Mouse (Mus musculus): ENCODE measurements around the gene Plg. TPM values are rescaled to one million over a fixed set of nuclear protein-coding genes. Genes with fewer than 3 reads are reported as not detected.

Plg gene
- polyA plus RNA-seq, 1 experiment from 2014 or later, result 0.20 TPM

GRCm38 (mm10) chr17:12381579-12381978 lies 3.2 kb downstream of the Plg start:
- ATAC-seq (ENCODE audit: low FRiP score) (no peak), DNase-seq (ENCODE audit: low spot score) (no peak)
- Histone ChIP-seq H3K4me3 (replicated peaks; ENCODE audit: low read length) (no peak overlapping the region), H3K4me1 (replicated peaks; ENCODE audit: control insufficient read depth, insufficient read depth, low read length) (no peaks in the 10 kb centered on the region), H3K9me3 (ENCODE audit: control insufficient read depth, low read length) (no peaks in the 10 kb centered on the region), H3K27me3 (ENCODE audit: control insufficient read depth, insufficient read depth, low read length) (no peaks in the 10 kb centered on the region), H3K4me2 (replicated peaks) (no peak overlapping the region), H3K36me3 (replicated peaks; ENCODE audit: control insufficient read depth, insufficient read depth) (no peaks in the 10 kb centered on the region), H3K9ac (no peak overlapping the region), H3K27ac (no peak overlapping the region)
- 94% methylated on average over 2 of the region's 2 CpGs for WGBS

DNA sequence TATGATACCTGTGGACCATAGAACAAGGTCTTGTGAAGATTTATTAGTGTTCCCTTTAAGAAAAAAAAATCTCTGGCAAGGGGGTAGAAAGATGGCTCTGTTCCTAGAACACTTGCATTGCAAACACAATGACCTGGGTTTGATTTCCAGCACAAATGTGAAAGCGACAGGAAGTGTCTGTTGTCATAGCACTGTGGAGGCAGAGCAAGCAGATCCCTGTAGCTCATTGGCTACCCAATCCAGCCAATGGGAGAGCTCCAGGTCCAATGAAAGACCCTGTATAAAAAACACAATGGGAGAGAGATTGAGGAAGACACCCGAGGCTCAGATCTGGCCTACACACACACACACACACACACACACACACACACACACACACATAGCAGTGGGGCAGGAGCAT lies 4.1 kb downstream of the Plg start:
- Histone ChIP-seq H3K9me3 (ENCODE audit: control insufficient read depth, low read length) (no peaks in the 10 kb centered on the region), H3K27me3 (ENCODE audit: control insufficient read depth, insufficient read depth, low read length) (no peaks in the 10 kb centered on the region), H3K4me1 (replicated peaks; ENCODE audit: control insufficient read depth, insufficient read depth, low read length) (no peaks in the 10 kb centered on the region), H3K4me3 (replicated peaks; ENCODE audit: low read length) (no peak overlapping the region), H3K9ac (no peak overlapping the region), H3K27ac (no peak overlapping the region), H3K36me3 (replicated peaks; ENCODE audit: control insufficient read depth, insufficient read depth) (no peaks in the 10 kb centered on the region), H3K4me2 (replicated peaks) (no peak overlapping the region)
- ATAC-seq (ENCODE audit: low FRiP score) (peak; percentile 85), DNase-seq (ENCODE audit: low spot score) (peak; percentile 27)
- WGBS, result 17% methylated on average over 2 of the region's 2 CpGs

- Histone ChIP-seq H3K4me1 (replicated peaks; ENCODE audit: control insufficient read depth, insufficient read depth, low read length) (no peaks in the 10 kb centered on the region), H3K36me3 (replicated peaks; ENCODE audit: control insufficient read depth, insufficient read depth) (no peaks in the 10 kb centered on the region), H3K27ac (no peak overlapping the region), H3K9ac (no peak overlapping the region), H3K9me3 (ENCODE audit: control insufficient read depth, low read length) (no peaks in the 10 kb centered on the region), H3K4me3 (replicated peaks; ENCODE audit: low read length) (no peak overlapping the region), H3K4me2 (replicated peaks) (no peak overlapping the region), H3K27me3 (ENCODE audit: control insufficient read depth, insufficient read depth, low read length) (no peaks in the 10 kb centered on the region)
- DNase-seq (ENCODE audit: low spot score), result no peak
- 68% methylated on average over 8 of the region's 8 CpGs for WGBS
- no peak for ATAC-seq (ENCODE audit: low FRiP score)
These were observed 6.8 kb downstream of the Plg start for GRCm38 (mm10) chr17:12385049-12385794.

DNA sequence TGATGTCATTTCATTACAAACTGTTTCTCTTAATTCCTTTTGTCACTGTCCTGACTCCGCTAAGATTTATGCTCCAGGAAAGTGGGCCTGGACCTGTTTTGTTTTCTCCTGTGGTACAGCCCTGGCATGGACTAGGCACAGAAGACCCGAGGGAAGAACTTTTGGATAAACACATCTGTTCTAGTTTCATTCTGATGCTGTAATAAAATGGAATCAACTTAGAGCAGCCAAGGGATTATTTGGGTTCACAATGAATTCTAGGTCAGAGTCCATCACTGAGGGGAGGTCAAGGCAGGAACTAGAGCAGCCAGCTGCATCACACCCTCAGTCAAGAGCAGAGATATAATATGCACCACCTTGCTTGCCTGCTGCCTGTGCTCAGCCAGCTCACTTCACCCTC lies 9.4 kb downstream of the Plg start:
- 89% methylated on average over 2 of the region's 2 CpGs for WGBS
- H3K9ac ChIP-seq, result no peak overlapping the region
- H3K27me3 ChIP-seq (ENCODE audit: control insufficient read depth, insufficient read depth, low read length), result no peaks in the 10 kb centered on the region
- H3K36me3 ChIP-seq (replicated peaks; ENCODE audit: control insufficient read depth, insufficient read depth), result no peaks in the 10 kb centered on the region
- no peaks in the 10 kb centered on the region for H3K4me1 ChIP-seq (replicated peaks; ENCODE audit: control insufficient read depth, insufficient read depth, low read length)
- H3K4me2 ChIP-seq (replicated peaks), result no peak overlapping the region
- H3K9me3 ChIP-seq (ENCODE audit: control insufficient read depth, low read length), result no peaks in the 10 kb centered on the region
- no peak for ATAC-seq (ENCODE audit: low FRiP score)
- no peak for DNase-seq (ENCODE audit: low spot score)
- H3K27ac ChIP-seq, result no peak overlapping the region
- H3K4me3 ChIP-seq (replicated peaks; ENCODE audit: low read length), result no peak overlapping the region

GRCm38 (mm10) chr17:12388239-12388638 lies 9.8 kb downstream of the Plg start:
- no peak overlapping the region for H3K27ac ChIP-seq
- WGBS, result 93% methylated on average over 7 of the region's 7 CpGs
- no peak for ATAC-seq (ENCODE audit: low FRiP score)
- DNase-seq (ENCODE audit: low spot score), result no peak
- no peak overlapping the region for H3K9ac ChIP-seq
- H3K36me3 ChIP-seq (replicated peaks; ENCODE audit: control insufficient read depth, insufficient read depth), result no peaks in the 10 kb centered on the region
- no peak overlapping the region for H3K4me2 ChIP-seq (replicated peaks)
- no peaks in the 10 kb centered on the region for H3K4me1 ChIP-seq (replicated peaks; ENCODE audit: control insufficient read depth, insufficient read depth, low read length)
- no peaks in the 10 kb centered on the region for H3K9me3 ChIP-seq (ENCODE audit: control insufficient read depth, low read length)
- H3K4me3 ChIP-seq (replicated peaks; ENCODE audit: low read length), result no peak overlapping the region
- H3K27me3 ChIP-seq (ENCODE audit: control insufficient read depth, insufficient read depth, low read length), result no peaks in the 10 kb centered on the region

GRCm38 (mm10) chr17:12396163-12396677 lies 17.8 kb downstream of the Plg start:
- Histone ChIP-seq H3K9me3 (ENCODE audit: control insufficient read depth, low read length) (no peaks in the 10 kb centered on the region), H3K4me1 (replicated peaks; ENCODE audit: control insufficient read depth, insufficient read depth, low read length) (no peaks in the 10 kb centered on the region), H3K27me3 (ENCODE audit: control insufficient read depth, insufficient read depth, low read length) (no peaks in the 10 kb centered on the region), H3K27ac (no peak overlapping the region), H3K4me2 (replicated peaks) (no peak overlapping the region), H3K9ac (no peak overlapping the region), H3K36me3 (replicated peaks; ENCODE audit: control insufficient read depth, insufficient read depth) (no peaks in the 10 kb centered on the region), H3K4me3 (replicated peaks; ENCODE audit: low read length) (no peak overlapping the region)
- WGBS, result 91% methylated on average over 9 of the region's 9 CpGs
- DNase-seq (ENCODE audit: low spot score) (no peak), ATAC-seq (ENCODE audit: low FRiP score) (no peak)

- Histone ChIP-seq H3K4me3 (replicated peaks; ENCODE audit: low read length) (no peak overlapping the region), H3K4me1 (replicated peaks; ENCODE audit: control insufficient read depth, insufficient read depth, low read length) (no peaks in the 10 kb centered on the region), H3K9me3 (ENCODE audit: control insufficient read depth, low read length) (no peaks in the 10 kb centered on the region), H3K27me3 (ENCODE audit: control insufficient read depth, insufficient read depth, low read length) (no peaks in the 10 kb centered on the region), H3K36me3 (replicated peaks; ENCODE audit: control insufficient read depth, insufficient read depth) (no peaks in the 10 kb centered on the region), H3K27ac (no peak overlapping the region), H3K9ac (no peak overlapping the region), H3K4me2 (replicated peaks) (no peak overlapping the region)
- DNase-seq (ENCODE audit: low spot score) (no peak), ATAC-seq (ENCODE audit: low FRiP score) (no peak)
- WGBS, result 76% methylated on average over 7 of the region's 7 CpGs
These were observed 25.0 kb downstream of the Plg start for GRCm38 (mm10) chr17:12403420-12403819.

- no peak overlapping the region for H3K4me2 ChIP-seq (replicated peaks)
- no peak for DNase-seq (ENCODE audit: low spot score)
- H3K36me3 ChIP-seq (replicated peaks; ENCODE audit: control insufficient read depth, insufficient read depth), result no peaks in the 10 kb centered on the region
- H3K9me3 ChIP-seq (ENCODE audit: control insufficient read depth, low read length), result no peaks in the 10 kb centered on the region
- ATAC-seq (ENCODE audit: low FRiP score), result no peak
- WGBS, result 70% methylated on average over 11 of the region's 11 CpGs
- no peak overlapping the region for H3K27ac ChIP-seq
- H3K27me3 ChIP-seq (ENCODE audit: control insufficient read depth, insufficient read depth, low read length), result no peaks in the 10 kb centered on the region
- H3K9ac ChIP-seq, result no peak overlapping the region
- no peak overlapping the region for H3K4me3 ChIP-seq (replicated peaks; ENCODE audit: low read length)
- H3K4me1 ChIP-seq (replicated peaks; ENCODE audit: control insufficient read depth, insufficient read depth, low read length), result 0 out of 2 replicates have a peak, but pooled peaks cover 2% of the 10 kb centered on the region
These were observed 31.0 kb downstream of the Plg start for GRCm38 (mm10) chr17:12409346-12409944.

- 74% methylated on average over 10 of the region's 10 CpGs for WGBS
- DNase-seq (ENCODE audit: low spot score), result no peak
- Histone ChIP-seq H3K36me3 (replicated peaks; ENCODE audit: control insufficient read depth, insufficient read depth) (no peaks in the 10 kb centered on the region), H3K9ac (no peak overlapping the region), H3K4me1 (replicated peaks; ENCODE audit: control insufficient read depth, insufficient read depth, low read length) (0 out of 2 replicates have a peak, but pooled peaks cover 2% of the 10 kb centered on the region), H3K4me3 (replicated peaks; ENCODE audit: low read length) (no peak overlapping the region), H3K27ac (no peak overlapping the region), H3K27me3 (ENCODE audit: control insufficient read depth, insufficient read depth, low read length) (no peaks in the 10 kb centered on the region), H3K9me3 (ENCODE audit: control insufficient read depth, low read length) (no peaks in the 10 kb centered on the region), H3K4me2 (replicated peaks) (no peak overlapping the region)
- no peak for ATAC-seq (ENCODE audit: low FRiP score)
These were observed 33.9 kb downstream of the Plg start for GRCm38 (mm10) chr17:12412181-12412890.

Measured in hindbrain, embryonic 14.5 days (tissue).